Mouse (Mus musculus) myocyte (in vitro differentiated cells): ENCODE data around the gene Gm28036. TPM values are rescaled to one million over a fixed set of nuclear protein-coding genes. Genes with fewer than 3 reads are reported as not detected.

Source experiments
- H3K27me3 ChIP-seq: one replicate; pipeline ENCODE4 v1.6.1; 2011; ENCODE audit not compliant: control insufficient read depth, insufficient read depth, insufficient read length
- H3K36me3 ChIP-seq: one replicate; pipeline ENCODE4 v1.6.1; 2011; ENCODE audit not compliant: control insufficient read depth, insufficient read depth
- H3K4me2 ChIP-seq: one replicate; pipeline ENCODE4 v1.6.1; 2011; ENCODE audit warnings: low read depth, control low read depth
- H3K4me3 ChIP-seq: one replicate; pipeline ENCODE4 v1.5.1; 2011; ENCODE audit warnings: mild to moderate bottlenecking, control low read depth, moderate library complexity
- H3K79me2 ChIP-seq: one replicate; pipeline ENCODE4 v1.6.1; 2011; ENCODE audit not compliant: control insufficient read depth, insufficient read depth
- H3ac ChIP-seq: one replicate; pipeline ENCODE4 v1.6.1; 2011; ENCODE audit not compliant: control insufficient read depth, insufficient read length
- CEBPB ChIP-seq: IDR thresholded peaks from 2 replicates; pipeline ENCODE4 v1.6.1; 2011; ENCODE audit warnings: mild to moderate bottlenecking, moderate library complexity; ENCODE audit not compliant: poor library complexity, insufficient read depth, severe bottlenecking
- E2F4 ChIP-seq: IDR thresholded peaks from one replicate; pipeline ENCODE4 v1.6.1; 2011; ENCODE audit warnings: mild to moderate bottlenecking, control low read depth, moderate library complexity; ENCODE audit not compliant: insufficient read depth
- MAX ChIP-seq: IDR thresholded peaks from one replicate; pipeline ENCODE4 v1.6.1; 2011; ENCODE audit warnings: low read depth, mild to moderate bottlenecking, control low read depth
- MYOD1 ChIP-seq, 3 experiments: IDR thresholded peaks; one replicate each; pipeline ENCODE4 v1.6.1; 2011; ENCODE audit warnings: control low read depth in 2 of 3, low read depth in 2 of 3, mild to moderate bottlenecking in 2 of 3, moderate library complexity in 1 of 3; ENCODE audit not compliant: insufficient read length in 2 of 3, control insufficient read depth in 1 of 3
- MYOG ChIP-seq, 3 experiments: IDR thresholded peaks; one replicate each; pipeline ENCODE4 v1.6.1; 2011; ENCODE audit warnings: control low read depth in 2 of 3, low read depth in 2 of 3, mild to moderate bottlenecking in 2 of 3; ENCODE audit not compliant: insufficient read length in 2 of 3, control insufficient read depth in 1 of 3, insufficient read depth in 1 of 3
- POLR2A ChIP-seq: IDR thresholded peaks from one replicate; pipeline ENCODE4 v1.6.1; 2011; ENCODE audit warnings: low read depth, mild to moderate bottlenecking, control low read depth, moderate library complexity; ENCODE audit not compliant: insufficient read length
- POLR2AphosphoS2 ChIP-seq: IDR thresholded peaks from one replicate; pipeline ENCODE4 v1.6.1; 2011; ENCODE audit warnings: low read depth, control low read depth; ENCODE audit not compliant: insufficient read length
- REST ChIP-seq: IDR thresholded peaks from one replicate; pipeline ENCODE4 v1.6.1; 2011; ENCODE audit warnings: mild to moderate bottlenecking, control low read depth, moderate library complexity; ENCODE audit not compliant: insufficient read depth, insufficient read length
- SRF ChIP-seq: IDR thresholded peaks from one replicate; pipeline ENCODE4 v1.6.1; 2011; ENCODE audit warnings: low read depth; ENCODE audit not compliant: control insufficient read depth, insufficient read length
- TCF12 ChIP-seq: IDR thresholded peaks from one replicate; pipeline ENCODE4 v1.6.1; 2011; ENCODE audit warnings: mild to moderate bottlenecking, control low read depth; ENCODE audit not compliant: poor library complexity, insufficient read depth, severe bottlenecking
- TCF3 ChIP-seq: IDR thresholded peaks from one replicate; pipeline ENCODE4 v1.6.1; 2011; ENCODE audit warnings: low read depth, control low read depth; ENCODE audit not compliant: insufficient read length
- USF1 ChIP-seq: IDR thresholded peaks from one replicate; pipeline ENCODE4 v1.6.1; 2011; ENCODE audit warnings: low read depth, mild to moderate bottlenecking, control low read depth, moderate library complexity
- polyA plus RNA-seq: library from polyadenylated mRNA; unstranded; fragments of >200 nt; fragmentation: generic; extraction: Trizol; gene quantifications from one replicate; pipeline ENCODE4 v1.2.1, GENCODE M21; 2012; ENCODE audit warnings: missing spikeins

Gene Gm28036
- 10.0 TPM for polyA plus RNA-seq

GRCm38 (mm10) chr2:156126992-156127391, at the start of gene Gm28036:
Gm28036 (minus strand) TSS chr2:156127092.
- Histone ChIP-seq H3ac (no peak within 1 kb of the TSS), H3K36me3 (peaks cover 25% of the 10 kb centered on the region), H3K27me3 (no peaks in the 10 kb centered on the region), H3K79me2 (no peaks in the 10 kb centered on the region), H3K4me3 (no peak within 1 kb of the TSS), H3K4me2 (no peak within 1 kb of the TSS)
- no peak for TF ChIP-seq USF1

GRCm38 (mm10) chr2:156166557-156166956, 39.7 kb upstream of the Gm28036 start:
- Histone ChIP-seq H3K4me2 (no peak overlapping the region), H3K27me3 (no peaks in the 10 kb centered on the region), H3ac (no peak overlapping the region), H3K4me3 (no peak overlapping the region), H3K36me3 (peaks cover 89% of the 10 kb centered on the region), H3K79me2 (peaks cover 71% of the 10 kb centered on the region)
- TF ChIP-seq REST (no peak), SRF (no peak), E2F4 (no peak)

- H3K4me2 ChIP-seq: no peak overlapping the region
Observed at GRCm38 (mm10) chr2:156165478-156165877, 38.6 kb upstream of the Gm28036 start.

GRCm38 (mm10) chr2:156151538-156151937, 24.6 kb upstream of the Gm28036 start:
- H3K79me2 ChIP-seq: peaks cover 65% of the 10 kb centered on the region
- H3ac ChIP-seq: no peak overlapping the region
- no peak overlapping the region for H3K4me3 ChIP-seq
- no peaks in the 10 kb centered on the region for H3K27me3 ChIP-seq
- H3K4me2 ChIP-seq: no peak overlapping the region
- TF ChIP-seq REST (no peak), POLR2AphosphoS2 (no peak), MAX (no peak), POLR2A (no peak), MYOG (IDR thresholded peaks at IDR 0.05; ENCODE audit: control insufficient read depth in 1 of 3, insufficient read depth in 1 of 3, insufficient read length in 2 of 3, low read depth in 2 of 3) (no peak), TCF12 (no peak), USF1 (no peak), E2F4 (no peak), SRF (no peak), TCF3 (no peak), CEBPB (no peak), MYOD1 (IDR thresholded peaks at IDR 0.05; ENCODE audit: control insufficient read depth in 1 of 3, insufficient read length in 2 of 3, low read depth in 2 of 3) (no peak)
- peaks cover 93% of the 10 kb centered on the region for H3K36me3 ChIP-seq

More at GRCm38 (mm10) chr2:156165478-156165877, 38.6 kb upstream of the Gm28036 start:
- Histone ChIP-seq H3K27me3 (no peaks in the 10 kb centered on the region), H3K79me2 (peaks cover 72% of the 10 kb centered on the region), H3ac (no peak overlapping the region), H3K4me3 (no peak overlapping the region), H3K36me3 (peaks cover 94% of the 10 kb centered on the region)
- TF ChIP-seq MYOD1 (IDR thresholded peaks at IDR 0.05; ENCODE audit: control insufficient read depth in 1 of 3, insufficient read length in 2 of 3, low read depth in 2 of 3): no peak
- TF ChIP-seq SRF: no peak
- TF ChIP-seq CEBPB: no peak
- TF ChIP-seq MYOG (IDR thresholded peaks at IDR 0.05; ENCODE audit: control insufficient read depth in 1 of 3, insufficient read depth in 1 of 3, insufficient read length in 2 of 3, low read depth in 2 of 3): no peak
- TF ChIP-seq USF1: no peak
- no peak for TF ChIP-seq MAX
- no peak for TF ChIP-seq POLR2A
- TF ChIP-seq POLR2AphosphoS2: no peak
- no peak for TF ChIP-seq REST
- no peak for TF ChIP-seq E2F4
- TF ChIP-seq TCF12: no peak
- TF ChIP-seq TCF3: no peak

DNA sequence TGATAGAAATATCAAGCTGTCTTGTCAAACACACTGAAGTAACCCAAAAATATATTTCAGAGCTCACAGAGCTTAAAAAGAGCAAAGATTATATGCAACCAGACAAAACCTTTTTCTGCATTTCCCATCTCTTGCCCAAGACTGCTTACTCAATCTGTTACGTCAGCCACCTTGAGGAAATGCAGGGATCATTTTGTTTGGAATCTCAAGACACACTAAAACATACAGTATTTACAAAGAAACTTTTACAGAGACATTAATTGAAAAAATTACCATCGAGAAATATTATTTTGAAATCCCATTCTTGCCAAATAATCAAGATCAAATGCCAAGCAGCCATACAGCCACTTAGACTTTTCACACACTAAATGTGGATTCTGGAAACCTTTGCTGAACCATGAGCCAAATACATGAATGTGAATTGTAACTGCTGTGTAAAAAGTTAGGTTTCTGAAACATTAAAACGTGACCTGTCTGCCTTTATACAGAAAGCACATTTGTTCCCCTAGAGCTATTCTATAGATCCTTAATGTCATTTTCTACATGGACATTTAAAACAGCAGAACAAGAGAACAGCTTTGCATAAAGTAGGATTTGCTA, 20.5 kb upstream of the Gm28036 start:
- Histone ChIP-seq H3ac (no peak overlapping the region), H3K36me3 (peaks cover 67% of the 10 kb centered on the region), H3K27me3 (no peaks in the 10 kb centered on the region), H3K4me3 (no peak overlapping the region), H3K79me2 (peaks cover 40% of the 10 kb centered on the region), H3K4me2 (no peak overlapping the region)
- no peak for TF ChIP-seq MAX
